Mouse (Mus musculus) spleen, adult 2 months (tissue): ENCODE results near the gene Erc2.

Source experiments
- CTCF ChIP-seq: fragments of 200-500 bp; IDR thresholded peaks from 2 replicates; pipeline ENCODE4 v1.5.1; 2011; ENCODE audit warnings: mild to moderate bottlenecking, inconsistent platforms; ENCODE audit not compliant: insufficient read depth, insufficient read length, insufficient replicate concordance; ENCODE audit errors: extremely low read depth
- POLR2A ChIP-seq: fragments of 200-500 bp; IDR thresholded peaks from 2 replicates; pipeline ENCODE4 v1.6.1; 2011; ENCODE audit warnings: low read depth, low read length, inconsistent platforms

DNA sequence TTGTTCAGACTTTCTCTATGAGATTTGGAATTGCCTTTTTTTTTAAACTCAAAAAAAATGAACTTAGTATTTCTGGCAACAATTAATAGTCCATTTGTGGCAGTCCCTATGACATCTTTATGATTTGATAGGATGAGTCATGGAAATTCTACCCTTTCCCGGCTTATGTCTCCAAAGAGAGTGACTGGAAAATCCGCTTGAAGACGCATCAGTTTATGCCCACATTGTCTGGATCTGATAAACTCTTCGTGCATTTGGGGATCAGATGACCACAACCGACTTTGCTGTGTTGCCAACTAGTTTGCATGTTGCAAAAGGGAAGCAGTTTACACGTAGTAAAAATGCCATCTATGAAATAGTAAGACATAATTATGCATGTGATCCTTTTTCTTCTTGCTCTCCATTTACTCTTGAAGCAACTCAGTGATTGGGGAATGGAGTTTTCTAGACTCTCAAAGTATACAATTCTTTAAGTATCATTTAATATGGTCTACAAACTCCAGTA lies 215.4 kb downstream of the Erc2 start:
- no peak for TF ChIP-seq POLR2A
- no peak for TF ChIP-seq CTCF
